Comparison of ENCODE assay signal across 34 mouse cellular contexts in genomic region chr14:31630677-31631076, GRCm38 (mm10). TPM values are rescaled to one million over a fixed set of nuclear protein-coding genes. Genes with fewer than 3 reads are reported as not detected.
DNase-seq lines count a peak whose midpoint lies in the region; ATAC-seq lines count a peak whose summit lies in the region.
"Had no signal": no experiment of that assay in that cellular context is flagged by ENCODE, and none has a peak within 500 bp of the region (broad histone marks: within the 10 kb centered on the region; RNA-seq: fewer than 3 reads in every experiment).

No protein-coding gene starts in this region.

- DNase-seq in forebrain, embryonic 14.5 days (ENCODE audit: low spot score) = peak; percentile 50
- no peak for DNase-seq in forebrain, embryonic 10.5 days (ENCODE audit: extremely low spot score, low spot score)
- no peak for DNase-seq in midbrain, embryonic 10.5 days (ENCODE audit: low spot score)
- peak; percentile 54 for DNase-seq in hindbrain, embryonic 14.5 days (ENCODE audit: low spot score)
- DNase-seq in spleen, postnatal 4 days (ENCODE audit: low spot score in 2 of 2) = no peak
- no peak for DNase-seq in adrenal gland, adult 18-20 months (ENCODE audit: low spot score in 2 of 2)
- DNase-seq: adrenal gland, adult 8-10 months; cerebellum, adult 18-20 months; cerebellum, postnatal 14 days; gastrocnemius, postnatal 14 days; heart, adult 11 months; kidney, adult 9 months; kidney, postnatal 14 days; left cerebral cortex, postnatal 4 days; lung, embryonic 14.5 days; lung, postnatal 36 days; thymus, adult 2 months; thymus, postnatal 4 days had no signal

- H3K27me3 ChIP-seq in forebrain, embryonic 14.5 days (replicated peaks; ENCODE audit: control insufficient read depth, insufficient read depth, low read length) = no peaks in the 10 kb centered on the region
- no peaks in the 10 kb centered on the region for H3K27me3 ChIP-seq in forebrain, embryonic 10.5 days (ENCODE audit: poor library complexity, severe bottlenecking)
- no peaks in the 10 kb centered on the region for H3K27me3 ChIP-seq in midbrain, embryonic 15.5 days (replicated peaks)
- H3K27me3 ChIP-seq in midbrain, embryonic 10.5 days (ENCODE audit: low read depth, poor library complexity, severe bottlenecking) = no peaks in the 10 kb centered on the region
- H3K27me3 ChIP-seq in hindbrain, embryonic 14.5 days (ENCODE audit: control insufficient read depth, insufficient read depth, low read length) = no peaks in the 10 kb centered on the region
- H3K27me3 ChIP-seq: embryonic facial prominence, embryonic 15.5 days; limb, embryonic 15.5 days; neural tube, embryonic 12.5 days had no signal

- H3K9me3 ChIP-seq in forebrain, embryonic 14.5 days (replicated peaks; ENCODE audit: control insufficient read depth, low read length) = no peaks in the 10 kb centered on the region
- H3K9me3 ChIP-seq in forebrain, embryonic 10.5 days = no peaks in the 10 kb centered on the region
- no peaks in the 10 kb centered on the region for H3K9me3 ChIP-seq in midbrain, embryonic 15.5 days
- H3K9me3 ChIP-seq in midbrain, embryonic 10.5 days (replicated peaks) = no peaks in the 10 kb centered on the region
- H3K9me3 ChIP-seq in hindbrain, embryonic 14.5 days (ENCODE audit: control insufficient read depth, low read length) = no peaks in the 10 kb centered on the region
- H3K9me3 ChIP-seq: embryonic facial prominence, embryonic 15.5 days; limb, embryonic 15.5 days; neural tube, embryonic 12.5 days had no signal

- no peak overlapping the region for H3K4me2 ChIP-seq in forebrain, embryonic 14.5 days (ENCODE audit: low read length)
- no peak overlapping the region for H3K4me2 ChIP-seq in midbrain, embryonic 15.5 days
- H3K4me2 ChIP-seq in hindbrain, embryonic 14.5 days (replicated peaks) = no peak overlapping the region
- H3K4me2 ChIP-seq: embryonic facial prominence, embryonic 15.5 days; heart, embryonic 11.5 days; limb, embryonic 15.5 days; lung, embryonic 14.5 days; neural tube, embryonic 12.5 days had no signal

- WGBS in forebrain, embryonic 14.5 days = 32% methylated on average over 7 of the region's 7 CpGs
- WGBS in forebrain, embryonic 10.5 days = 63% methylated on average over 7 of the region's 7 CpGs
- 28% methylated on average over 7 of the region's 7 CpGs for WGBS in midbrain, embryonic 15.5 days
- WGBS in midbrain, embryonic 10.5 days = 65% methylated on average over 7 of the region's 7 CpGs
- 23% methylated on average over 7 of the region's 7 CpGs for WGBS in hindbrain, embryonic 14.5 days

- ATAC-seq in forebrain, embryonic 14.5 days = no peak
- peak; percentile 73; the same call in 1 of the 2 replicates for ATAC-seq in midbrain, embryonic 15.5 days (replicated peaks)
- ATAC-seq in hindbrain, embryonic 14.5 days (ENCODE audit: low FRiP score) = no peak
- ATAC-seq: CD4-positive, CD25-positive, alpha-beta regulatory T cell, adult 4 months; intestine, embryonic 16.5 days had no signal

- no peaks in the 10 kb centered on the region for H3K4me1 ChIP-seq in forebrain, embryonic 14.5 days (ENCODE audit: control insufficient read depth, insufficient read depth, low read length)
- 0 out of 2 replicates have a peak, but pooled peaks cover 3% of the 10 kb centered on the region for H3K4me1 ChIP-seq in forebrain, embryonic 10.5 days
- H3K4me1 ChIP-seq in midbrain, embryonic 15.5 days = no peaks in the 10 kb centered on the region
- no peaks in the 10 kb centered on the region for H3K4me1 ChIP-seq in midbrain, embryonic 10.5 days
- no peaks in the 10 kb centered on the region; the same call in 1 of the 2 replicates for H3K4me1 ChIP-seq in hindbrain, embryonic 14.5 days (replicated peaks; ENCODE audit: control insufficient read depth, insufficient read depth, low read length)
- H3K4me1 ChIP-seq: embryonic facial prominence, embryonic 15.5 days; limb, embryonic 15.5 days; neural tube, embryonic 12.5 days had no signal

- H3K36me3 ChIP-seq in forebrain, embryonic 14.5 days (ENCODE audit: control insufficient read depth, insufficient read depth, low read length) = no peaks in the 10 kb centered on the region
- H3K36me3 ChIP-seq in forebrain, embryonic 10.5 days (replicated peaks) = no peaks in the 10 kb centered on the region
- no peaks in the 10 kb centered on the region for H3K36me3 ChIP-seq in midbrain, embryonic 15.5 days (replicated peaks)
- H3K36me3 ChIP-seq in midbrain, embryonic 10.5 days = no peaks in the 10 kb centered on the region
- no peaks in the 10 kb centered on the region for H3K36me3 ChIP-seq in hindbrain, embryonic 14.5 days (replicated peaks; ENCODE audit: control insufficient read depth, insufficient read depth)
- H3K36me3 ChIP-seq: embryonic facial prominence, embryonic 15.5 days; limb, embryonic 15.5 days; neural tube, embryonic 12.5 days had no signal

- no peak overlapping the region for H3K4me3 ChIP-seq in forebrain, embryonic 14.5 days (ENCODE audit: low read depth, low read length)
- H3K4me3 ChIP-seq in forebrain, embryonic 10.5 days = no peak overlapping the region
- H3K4me3 ChIP-seq in midbrain, embryonic 15.5 days = no peak overlapping the region
- no peak overlapping the region for H3K4me3 ChIP-seq in midbrain, embryonic 10.5 days
- H3K4me3 ChIP-seq in hindbrain, embryonic 14.5 days (replicated peaks; ENCODE audit: low read length) = no peak overlapping the region
- H3K4me3 ChIP-seq: embryonic facial prominence, embryonic 15.5 days; limb, embryonic 15.5 days; neural tube, embryonic 12.5 days had no signal

- no peak overlapping the region for H3K9ac ChIP-seq in forebrain, embryonic 14.5 days (ENCODE audit: low read length)
- no peak overlapping the region for H3K9ac ChIP-seq in midbrain, embryonic 15.5 days
- 0 out of 2 replicates have a peak overlapping the region, but pooled peaks have one; percentile 21 for H3K9ac ChIP-seq in hindbrain, embryonic 14.5 days
- H3K9ac ChIP-seq: embryonic facial prominence, embryonic 15.5 days; limb, embryonic 15.5 days; liver, embryonic 14.5 days; lung, embryonic 14.5 days; neural tube, embryonic 12.5 days had no signal

- H3K27ac ChIP-seq in forebrain, embryonic 14.5 days (ENCODE audit: low read depth, low read length) = no peak overlapping the region
- no peak overlapping the region for H3K27ac ChIP-seq in forebrain, embryonic 10.5 days
- no peak overlapping the region for H3K27ac ChIP-seq in midbrain, embryonic 15.5 days
- H3K27ac ChIP-seq in midbrain, embryonic 10.5 days (replicated peaks) = no peak overlapping the region
- H3K27ac ChIP-seq in hindbrain, embryonic 14.5 days = no peak overlapping the region; the same call in 1 of the 2 replicates
- H3K27ac ChIP-seq: embryonic facial prominence, embryonic 15.5 days; limb, embryonic 15.5 days; liver, embryonic 14.5 days; neural tube, embryonic 12.5 days; stomach, postnatal 0 days had no signal

RNA-seq across cellular contexts. Expression of gene Gm49387, which starts 10.0 kb away (rescaled TPM):
- polyA plus RNA-seq in forebrain, embryonic 14.5 days (2014; fragmentation: Nextera tagmentation; extraction: Ambion mirVana) = not detected in 2 replicates
- polyA plus RNA-seq in forebrain, embryonic 10.5 days (2016; fragmentation: Nextera tagmentation; extraction: Ambion mirVana) = 0.10 and 1.5 TPM in 2 replicates
- polyA plus RNA-seq in midbrain, embryonic 15.5 days (2015; fragmentation: Nextera tagmentation; extraction: Ambion mirVana) = 0.63 and 1.2 TPM in 2 replicates
- 0.12 and 1.4 TPM in 2 replicates for polyA plus RNA-seq in midbrain, embryonic 10.5 days (2016; fragmentation: Nextera tagmentation; extraction: Ambion mirVana)
- polyA plus RNA-seq in hindbrain, embryonic 14.5 days (2014; fragmentation: Nextera tagmentation; extraction: Ambion mirVana) = 1.5 TPM in 1 of 2 replicates, not detected in the other
- not detected for total RNA-seq in adrenal gland, adult 18-20 months (2021)
- total RNA-seq: adrenal gland, adult 8-10 months; ES-E14; gastrocnemius, postnatal 14 days; hematopoietic stem cell, adult 5-6 weeks; layer of hippocampus, adult 18-20 months; layer of hippocampus, postnatal 14 days; left cerebral cortex, adult 8-10 months; left cerebral cortex, postnatal 4 days; megakaryocyte-erythroid progenitor cell, adult 5-6 weeks had no signal
- polyA plus RNA-seq: small intestine, adult 2 months; thymus, adult 2 months had no signal

RNA-seq across cellular contexts. Expression of gene Btd, which starts 10.2 kb away (rescaled TPM):
- 17.3 and 19.0 TPM in 2 replicates for polyA plus RNA-seq in forebrain, embryonic 14.5 days (2014; fragmentation: Nextera tagmentation; extraction: Ambion mirVana)
- 11.8 and 13.0 TPM in 2 replicates for polyA plus RNA-seq in forebrain, embryonic 10.5 days (2016; fragmentation: Nextera tagmentation; extraction: Ambion mirVana)
- 13.8 and 16.2 TPM in 2 replicates for polyA plus RNA-seq in midbrain, embryonic 15.5 days (2015; fragmentation: Nextera tagmentation; extraction: Ambion mirVana)
- polyA plus RNA-seq in midbrain, embryonic 10.5 days (2016; fragmentation: Nextera tagmentation; extraction: Ambion mirVana) = 15.5 and 16.4 TPM in 2 replicates
- polyA plus RNA-seq in hindbrain, embryonic 14.5 days (2014; fragmentation: Nextera tagmentation; extraction: Ambion mirVana) = 20.3 and 20.9 TPM in 2 replicates
- 10 to 100 TPM; 41.3 to 57.0 TPM for total RNA-seq in adrenal gland, adult 18-20 months (2021)

RNA-seq across cellular contexts. Expression of gene Hacl1, which starts 10.4 kb away (rescaled TPM):
- polyA plus RNA-seq in forebrain, embryonic 14.5 days (2014; fragmentation: Nextera tagmentation; extraction: Ambion mirVana) = 10.2 and 13.0 TPM in 2 replicates
- 6.0 and 7.1 TPM in 2 replicates for polyA plus RNA-seq in forebrain, embryonic 10.5 days (2016; fragmentation: Nextera tagmentation; extraction: Ambion mirVana)
- polyA plus RNA-seq in midbrain, embryonic 15.5 days (2015; fragmentation: Nextera tagmentation; extraction: Ambion mirVana) = 6.2 and 8.4 TPM in 2 replicates
- polyA plus RNA-seq in midbrain, embryonic 10.5 days (2016; fragmentation: Nextera tagmentation; extraction: Ambion mirVana) = 7.2 and 9.5 TPM in 2 replicates
- polyA plus RNA-seq in hindbrain, embryonic 14.5 days (2014; fragmentation: Nextera tagmentation; extraction: Ambion mirVana) = 8.8 and 13.4 TPM in 2 replicates
- 10 to 100 TPM; 46.3 to 46.8 TPM for total RNA-seq in adrenal gland, adult 18-20 months (2021)

RNA-seq across cellular contexts. Expression of gene Colq, which starts 39.5 kb away (rescaled TPM):
- polyA plus RNA-seq in forebrain, embryonic 14.5 days (2014; fragmentation: Nextera tagmentation; extraction: Ambion mirVana) = 0.08 TPM in 1 of 2 replicates, not detected in the other
- polyA plus RNA-seq in forebrain, embryonic 10.5 days (2016; fragmentation: Nextera tagmentation; extraction: Ambion mirVana) = 0.16 and 0.22 TPM in 2 replicates
- not detected in 2 replicates for polyA plus RNA-seq in midbrain, embryonic 15.5 days (2015; fragmentation: Nextera tagmentation; extraction: Ambion mirVana)
- 0.05 and 0.16 TPM in 2 replicates for polyA plus RNA-seq in midbrain, embryonic 10.5 days (2016; fragmentation: Nextera tagmentation; extraction: Ambion mirVana)
- 0.16 and 0.24 TPM in 2 replicates for polyA plus RNA-seq in hindbrain, embryonic 14.5 days (2014; fragmentation: Nextera tagmentation; extraction: Ambion mirVana)
- total RNA-seq in adrenal gland, adult 18-20 months (2021) = not detected
- total RNA-seq: hematopoietic stem cell, adult 5-6 weeks had no signal

Comparison
In these comparisons a context has a peak if more than half of its experiments do, and no peak if none do; other contexts are left out.
1. DNase-seq: peak in forebrain, embryonic 14.5 days (single experiment) and hindbrain, embryonic 14.5 days (single experiment); none in forebrain, embryonic 10.5 days (single experiment), midbrain, embryonic 10.5 days (single experiment), spleen, postnatal 4 days (0 of 2) and adrenal gland, adult 18-20 months (0 of 2).